Mouse (Mus musculus) splenic B cell, adult 2 months (primary cell): ENCODE measurements around the gene Rrp1.
A peak's percentile ranks its signal among the peaks of the same experiment; 100 is the strongest.
"Not testable (repeated sequence)": the region's sequence is repeated elsewhere in the genome, so short reads cannot be mapped to it uniquely, and the experiment has no call there.

Experiments
- DNase-seq: peaks from one replicate; pipeline ENCODE4 v3.0.0-alpha.2; 2011; ENCODE audit warnings: low read depth, low spot score
- H3K27me3 ChIP-seq: 2 replicates; pipeline ENCODE4 v1.6.1; 2012; ENCODE audit warnings: mild to moderate bottlenecking, low read length, moderate library complexity, mixed read lengths; ENCODE audit not compliant: control insufficient read depth, poor library complexity, insufficient read depth, severe bottlenecking
- H3K36me3 ChIP-seq: 2 replicates; pipeline ENCODE4 v1.6.1; 2012; ENCODE audit warnings: mild to moderate bottlenecking, low read length, moderate library complexity, mixed read lengths; ENCODE audit not compliant: control insufficient read depth, poor library complexity, insufficient read depth, severe bottlenecking

Rrp1 gene

GRCm38 (mm10) chr10:78439550-78439949 lies 26.7 kb upstream of the Rrp1 start:
- Histone ChIP-seq H3K27me3 (no peaks in the 10 kb centered on the region), H3K36me3 (no peaks in the 10 kb centered on the region)
- DNase-seq, result peak; percentile 52

DNA sequence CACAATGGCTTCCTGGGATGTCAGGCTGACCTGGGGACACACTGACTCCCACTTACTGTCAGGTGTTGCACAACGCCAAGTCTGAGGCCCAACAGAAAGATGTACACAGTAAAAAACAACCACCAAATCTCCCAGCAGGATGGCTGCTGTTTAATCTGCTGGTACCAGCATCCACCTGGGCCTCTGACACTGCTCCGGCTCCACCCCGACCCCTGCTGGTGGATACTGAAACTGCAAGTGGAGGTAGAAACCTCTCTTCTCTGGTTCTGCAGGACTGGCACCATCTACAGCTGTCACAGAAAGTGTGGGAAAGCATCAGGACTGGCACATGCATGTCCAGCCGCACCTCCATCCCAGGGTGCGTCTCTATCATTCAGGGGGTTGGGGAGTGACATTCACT lies 25.3 kb upstream of the Rrp1 start:
- peak; percentile 82 for DNase-seq
- Histone ChIP-seq H3K36me3 (no peaks in the 10 kb centered on the region), H3K27me3 (no peaks in the 10 kb centered on the region)

GRCm38 (mm10) chr10:78432853-78433252 lies 20.0 kb upstream of the Rrp1 start:
- Histone ChIP-seq H3K27me3 (no peaks in the 10 kb centered on the region), H3K36me3 (no peaks in the 10 kb centered on the region)
- DNase-seq, result no peak

GRCm38 (mm10) chr10:78429776-78430175 lies 16.9 kb upstream of the Rrp1 start:
- Histone ChIP-seq H3K27me3 (no peaks in the 10 kb centered on the region), H3K36me3 (no peaks in the 10 kb centered on the region; the same call in 1 of the 2 replicates)
- no peak for DNase-seq

- no peaks in the 10 kb centered on the region for H3K27me3 ChIP-seq
- DNase-seq, result no peak
- no peaks in the 10 kb centered on the region; the same call in 1 of the 2 replicates for H3K36me3 ChIP-seq
These were observed 16.3 kb upstream of the Rrp1 start for GRCm38 (mm10) chr10:78429180-78429579.

GRCm38 (mm10) chr10:78428070-78428469 lies 15.2 kb upstream of the Rrp1 start:
- Histone ChIP-seq H3K36me3 (no peaks in the 10 kb centered on the region; the same call in 1 of the 2 replicates), H3K27me3 (no peaks in the 10 kb centered on the region)
- no peak for DNase-seq

GRCm38 (mm10) chr10:78426117-78426735 lies 13.4 kb upstream of the Rrp1 start:
- Histone ChIP-seq H3K36me3 (no peaks in the 10 kb centered on the region; the same call in 1 of the 2 replicates), H3K27me3 (no peaks in the 10 kb centered on the region)
- DNase-seq, result peak; percentile 42

DNA sequence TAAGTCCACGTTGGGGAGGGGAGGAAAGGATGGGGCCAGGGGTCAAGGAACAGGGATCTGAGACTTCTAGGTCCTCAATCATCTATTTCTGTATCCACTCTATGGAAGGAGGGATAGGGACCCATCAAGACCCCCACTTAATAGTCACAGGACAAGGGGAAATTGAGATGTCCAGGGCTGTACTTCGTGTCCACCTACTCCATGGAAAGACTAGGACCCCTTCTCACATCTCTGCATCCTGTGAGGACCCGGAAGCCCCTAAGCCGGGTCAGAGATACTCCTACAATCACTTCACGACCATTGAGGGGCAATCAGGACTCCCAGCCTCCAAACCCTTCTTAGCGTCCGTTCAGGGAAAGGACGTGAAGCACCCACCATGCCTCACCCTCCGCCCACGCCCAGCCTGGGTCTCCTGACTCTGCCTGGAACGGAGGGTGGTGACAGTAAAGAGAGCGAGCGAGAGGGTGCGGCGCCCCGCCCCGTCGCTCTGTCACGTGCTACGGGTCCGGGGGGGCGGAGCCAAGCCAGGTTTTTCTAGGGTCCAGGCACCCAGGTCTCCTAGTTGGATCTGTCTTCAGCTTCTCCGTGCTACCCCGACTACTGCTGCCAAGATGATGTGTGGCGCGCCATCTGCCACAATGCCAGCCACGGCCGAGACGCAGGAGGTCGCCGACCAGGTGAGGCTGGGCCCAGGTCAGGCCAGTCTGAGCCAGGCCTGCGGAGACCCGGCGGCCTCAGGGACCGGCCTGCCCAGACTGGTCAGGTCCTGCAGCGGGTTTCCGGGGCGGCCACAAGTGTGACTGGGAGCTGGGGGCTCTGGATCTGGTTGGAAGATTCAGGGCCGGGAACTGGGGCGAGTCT lies 12.6 kb upstream of the Rrp1 start, which contains the start of gene Cstb:
Gene Cstb (plus strand): TSS at position 489 of the 861 bp plus-strand sequence.
- DNase-seq, result peak; percentile 88
- Histone ChIP-seq H3K36me3 (no peaks in the 10 kb centered on the region; the same call in 1 of the 2 replicates), H3K27me3 (no peaks in the 10 kb centered on the region)

DNA sequence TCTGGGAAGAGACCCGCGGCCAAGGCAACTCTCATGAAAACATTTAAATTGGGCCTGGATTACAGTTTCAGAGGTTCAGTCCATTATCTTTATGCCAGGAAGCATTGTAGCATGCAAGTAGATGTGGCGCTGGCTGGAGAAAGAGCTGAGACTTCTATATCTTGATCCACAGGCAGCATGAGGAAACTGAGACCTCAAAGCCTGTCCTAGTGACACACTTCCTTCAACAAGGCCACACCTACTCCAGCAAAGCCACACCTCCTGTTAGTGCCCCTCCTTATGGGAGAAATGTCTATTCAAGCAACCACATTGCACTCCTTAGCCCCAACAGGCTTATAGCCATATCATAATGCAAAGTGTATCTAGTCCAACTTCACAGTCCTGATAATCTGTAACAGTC lies 9.8 kb upstream of the Rrp1 start:
- Histone ChIP-seq H3K27me3 (no peaks in the 10 kb centered on the region), H3K36me3 (no peaks in the 10 kb centered on the region; the same call in 1 of the 2 replicates)
- peak; percentile 42 for DNase-seq

DNA sequence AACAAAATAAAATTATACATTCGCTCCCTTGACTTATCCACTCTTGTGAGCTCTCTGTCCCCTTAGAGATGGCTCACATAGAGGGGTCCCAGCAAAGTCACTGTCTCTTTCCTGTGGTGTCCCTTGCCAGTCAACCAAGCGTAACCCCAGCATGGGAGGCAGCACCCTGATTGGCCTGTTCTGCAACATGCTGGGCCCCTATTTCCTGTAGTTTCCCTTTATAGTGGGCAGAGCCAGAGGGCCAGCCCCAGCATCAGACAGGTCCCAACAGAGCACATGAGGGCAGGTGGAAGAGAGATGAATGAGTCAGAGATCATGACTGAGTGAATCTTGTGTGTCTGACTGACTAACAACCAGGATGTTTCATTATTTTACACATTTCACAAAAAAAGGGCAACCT lies 8.1 kb upstream of the Rrp1 start:
- no peak for DNase-seq
- Histone ChIP-seq H3K36me3 (no peaks in the 10 kb centered on the region), H3K27me3 (no peaks in the 10 kb centered on the region)

GRCm38 (mm10) chr10:78418791-78419190 lies 5.9 kb upstream of the Rrp1 start:
- Histone ChIP-seq H3K36me3 (no peaks in the 10 kb centered on the region), H3K27me3 (no peaks in the 10 kb centered on the region)
- DNase-seq, result no peak

- H3K36me3 ChIP-seq, result no peaks in the 10 kb centered on the region
- no peaks in the 10 kb centered on the region for H3K27me3 ChIP-seq
- no peak for DNase-seq
These were observed 5.0 kb upstream of the Rrp1 start for GRCm38 (mm10) chr10:78417888-78418287.

GRCm38 (mm10) chr10:78414936-78415335 lies 2.1 kb upstream of the Rrp1 start:
- not testable (repeated sequence) for H3K36me3 ChIP-seq, DNase-seq, H3K27me3 ChIP-seq

- DNase-seq, result no peak
- peaks cover 10% of the 10 kb centered on the region for H3K36me3 ChIP-seq
- H3K27me3 ChIP-seq, result no peaks in the 10 kb centered on the region
These were observed 293 bp upstream of the Rrp1 start for GRCm38 (mm10) chr10:78413152-78413520.

GRCm38 (mm10) chr10:78411851-78412250 lies 992 bp downstream of the Rrp1 start:
- DNase-seq, result no peak
- peaks cover 10% of the 10 kb centered on the region for H3K36me3 ChIP-seq
- no peaks in the 10 kb centered on the region for H3K27me3 ChIP-seq
